Mouse (Mus musculus) bone marrow macrophage, adult 2 months (primary cell): Measurements from ENCODE around the gene Snapc2.

Experiments
- CTCF ChIP-seq: IDR thresholded peaks from 2 replicates; pipeline ENCODE4 v1.5.1; 2012; ENCODE audit warnings: low read depth, mild to moderate bottlenecking, low read length, moderate library complexity
- POLR2A ChIP-seq: IDR thresholded peaks from 2 replicates; pipeline ENCODE4 v1.6.1; 2012; ENCODE audit warnings: mild to moderate bottlenecking, low read depth, low read length, borderline replicate concordance

GRCm38 (mm10) chr8:4247241-4247640, 5.6 kb upstream of the Snapc2 start:
- TF ChIP-seq CTCF = no peak
- TF ChIP-seq POLR2A = no peak
